Mouse (Mus musculus): ENCODE measurements at regions not wholly inside any gene's neighbourhood (a gene's known extent, or its start where the extent isn't known, plus 50 kb on each side); places are given as distances from the start of the nearest gene placed in this dataset.

GRCm38 (mm10) chr3:61294855-61295254 is 66.6 kb upstream of the Rap2b start:
- H3K9ac ChIP-seq (ENCODE audit: low read depth, low read length): no peak overlapping the region
- no peaks in the 10 kb centered on the region for H3K27me3 ChIP-seq (ENCODE audit: control insufficient read depth, insufficient read depth, low read length)
- no peak for ATAC-seq (ENCODE audit: low FRiP score, low TSS enrichment)
- H3K4me3 ChIP-seq (ENCODE audit: low read length): no peak overlapping the region
- no peaks in the 10 kb centered on the region for H3K9me3 ChIP-seq (ENCODE audit: control insufficient read depth, low read length)
- WGBS: 66% methylated on average over 6 of the region's 6 CpGs
- no peaks in the 10 kb centered on the region for H3K4me1 ChIP-seq (ENCODE audit: control insufficient read depth, insufficient read depth, low read length)
- H3K36me3 ChIP-seq (ENCODE audit: control insufficient read depth, insufficient read depth, low read length): no peaks in the 10 kb centered on the region
- H3K4me2 ChIP-seq (replicated peaks; ENCODE audit: low read depth, low read length): no peak overlapping the region
- H3K27ac ChIP-seq (ENCODE audit: low read depth, low read length): no peak overlapping the region

- ATAC-seq (ENCODE audit: low FRiP score, low TSS enrichment): no peak
- 54% methylated on average over 3 of the region's 3 CpGs for WGBS
- Histone ChIP-seq H3K4me3 (ENCODE audit: low read length) (no peak overlapping the region), H3K4me2 (replicated peaks; ENCODE audit: low read depth, low read length) (no peak overlapping the region), H3K27me3 (ENCODE audit: control insufficient read depth, insufficient read depth, low read length) (no peaks in the 10 kb centered on the region), H3K9me3 (ENCODE audit: control insufficient read depth, low read length) (no peaks in the 10 kb centered on the region), H3K4me1 (ENCODE audit: control insufficient read depth, insufficient read depth, low read length) (no peaks in the 10 kb centered on the region), H3K27ac (ENCODE audit: low read depth, low read length) (no peak overlapping the region), H3K36me3 (ENCODE audit: control insufficient read depth, insufficient read depth, low read length) (no peaks in the 10 kb centered on the region), H3K9ac (ENCODE audit: low read depth, low read length) (no peak overlapping the region)
These were observed 64.1 kb upstream of the Rap2b start for GRCm38 (mm10) chr3:61297290-61297689.

DNA sequence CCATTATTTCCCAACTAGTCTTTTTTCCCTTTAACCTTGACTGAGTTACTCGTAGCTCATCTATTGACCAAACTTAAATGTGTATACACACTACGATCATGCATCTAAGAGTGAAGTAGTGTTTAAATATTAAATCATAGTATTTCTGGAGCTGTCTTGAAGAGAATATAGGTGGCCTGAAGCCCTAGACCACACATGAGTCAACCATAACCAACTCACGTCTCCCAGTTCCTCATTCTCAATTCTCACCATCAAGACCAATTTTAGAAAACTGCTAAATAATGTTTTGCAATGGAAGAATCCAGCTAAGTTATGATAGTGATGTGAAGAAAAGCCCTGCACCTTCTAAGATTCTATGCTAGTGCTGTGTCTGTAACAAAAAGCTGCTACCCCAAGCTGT is 59.2 kb upstream of the Rap2b start:
- no peaks in the 10 kb centered on the region for H3K9me3 ChIP-seq (ENCODE audit: control insufficient read depth, low read length)
- H3K9ac ChIP-seq (ENCODE audit: low read depth, low read length): no peak overlapping the region
- no peak for ATAC-seq (ENCODE audit: low FRiP score, low TSS enrichment)
- no peak overlapping the region for H3K4me2 ChIP-seq (replicated peaks; ENCODE audit: low read depth, low read length)
- no peaks in the 10 kb centered on the region for H3K4me1 ChIP-seq (ENCODE audit: control insufficient read depth, insufficient read depth, low read length)
- H3K27me3 ChIP-seq (ENCODE audit: control insufficient read depth, insufficient read depth, low read length): no peaks in the 10 kb centered on the region
- no peak overlapping the region for H3K27ac ChIP-seq (ENCODE audit: low read depth, low read length)
- H3K36me3 ChIP-seq (ENCODE audit: control insufficient read depth, insufficient read depth, low read length): no peaks in the 10 kb centered on the region
- 92% methylated on average over 3 of the region's 3 CpGs for WGBS
- no peak overlapping the region for H3K4me3 ChIP-seq (ENCODE audit: low read length)

- H3K4me2 ChIP-seq (replicated peaks; ENCODE audit: low read depth, low read length): no peak overlapping the region
- ATAC-seq (ENCODE audit: low FRiP score, low TSS enrichment): no peak
- H3K27ac ChIP-seq (ENCODE audit: low read depth, low read length): no peak overlapping the region
- H3K4me1 ChIP-seq (ENCODE audit: control insufficient read depth, insufficient read depth, low read length): no peaks in the 10 kb centered on the region
- H3K36me3 ChIP-seq (ENCODE audit: control insufficient read depth, insufficient read depth, low read length): no peaks in the 10 kb centered on the region
- no peaks in the 10 kb centered on the region for H3K9me3 ChIP-seq (ENCODE audit: control insufficient read depth, low read length)
- no peak overlapping the region for H3K4me3 ChIP-seq (ENCODE audit: low read length)
- WGBS: 61% methylated on average over 3 of the region's 3 CpGs
- H3K9ac ChIP-seq (ENCODE audit: low read depth, low read length): no peak overlapping the region
- H3K27me3 ChIP-seq (ENCODE audit: control insufficient read depth, insufficient read depth, low read length): no peaks in the 10 kb centered on the region
These were observed 58.0 kb upstream of the Rap2b start for GRCm38 (mm10) chr3:61303485-61303884.

GRCm38 (mm10) chr3:61306306-61306705 is 55.1 kb upstream of the Rap2b start:
- Histone ChIP-seq H3K4me3 (ENCODE audit: low read length) (no peak overlapping the region), H3K9me3 (ENCODE audit: control insufficient read depth, low read length) (no peaks in the 10 kb centered on the region), H3K4me1 (ENCODE audit: control insufficient read depth, insufficient read depth, low read length) (no peaks in the 10 kb centered on the region), H3K9ac (ENCODE audit: low read depth, low read length) (no peak overlapping the region), H3K27ac (ENCODE audit: low read depth, low read length) (no peak overlapping the region), H3K27me3 (ENCODE audit: control insufficient read depth, insufficient read depth, low read length) (no peaks in the 10 kb centered on the region), H3K4me2 (replicated peaks; ENCODE audit: low read depth, low read length) (no peak overlapping the region), H3K36me3 (ENCODE audit: control insufficient read depth, insufficient read depth, low read length) (no peaks in the 10 kb centered on the region)
- no peak for ATAC-seq (ENCODE audit: low FRiP score, low TSS enrichment)
- 56% methylated on average over 2 of the region's 2 CpGs for WGBS

DNA sequence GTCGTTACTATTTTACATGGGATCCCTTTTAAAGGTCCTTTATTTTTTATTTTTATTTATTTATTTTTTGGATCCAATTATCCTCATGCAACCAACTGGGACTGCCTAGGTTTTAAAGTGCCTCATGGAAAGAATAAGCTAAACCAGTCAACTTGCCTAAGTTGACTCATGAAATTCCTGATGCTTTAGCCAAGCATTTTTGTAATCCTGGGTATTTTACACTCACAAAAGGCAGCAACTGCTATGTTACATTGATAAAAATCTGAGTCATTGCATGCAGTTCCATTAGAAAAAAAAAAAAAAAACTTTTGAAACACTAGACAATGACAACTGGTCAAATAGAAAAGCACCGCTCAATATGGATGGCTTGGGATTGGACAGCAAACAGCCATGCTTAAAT is 52.7 kb upstream of the Rap2b start:
- no peaks in the 10 kb centered on the region for H3K36me3 ChIP-seq (ENCODE audit: control insufficient read depth, insufficient read depth, low read length)
- H3K27ac ChIP-seq (ENCODE audit: low read depth, low read length): no peak overlapping the region
- H3K4me3 ChIP-seq (ENCODE audit: low read length): no peak overlapping the region
- H3K9ac ChIP-seq (ENCODE audit: low read depth, low read length): no peak overlapping the region
- H3K4me2 ChIP-seq (replicated peaks; ENCODE audit: low read depth, low read length): no peak overlapping the region
- H3K9me3 ChIP-seq (ENCODE audit: control insufficient read depth, low read length): no peaks in the 10 kb centered on the region
- WGBS: 89% methylated on average over 2 of the region's 2 CpGs
- no peaks in the 10 kb centered on the region for H3K27me3 ChIP-seq (ENCODE audit: control insufficient read depth, insufficient read depth, low read length)
- no peak for ATAC-seq (ENCODE audit: low FRiP score, low TSS enrichment)
- no peaks in the 10 kb centered on the region for H3K4me1 ChIP-seq (ENCODE audit: control insufficient read depth, insufficient read depth, low read length)

- ATAC-seq (ENCODE audit: low FRiP score, low TSS enrichment): no peak
These were observed 52.2 kb upstream of the Rap2b start for GRCm38 (mm10) chr3:61309197-61309596.

More at GRCm38 (mm10) chr3:61309197-61309596, 52.2 kb upstream of the Rap2b start:
- Histone ChIP-seq H3K4me3 (ENCODE audit: low read length) (no peak overlapping the region), H3K27me3 (ENCODE audit: control insufficient read depth, insufficient read depth, low read length) (no peaks in the 10 kb centered on the region), H3K4me2 (replicated peaks; ENCODE audit: low read depth, low read length) (no peak overlapping the region), H3K9ac (ENCODE audit: low read depth, low read length) (no peak overlapping the region), H3K9me3 (ENCODE audit: control insufficient read depth, low read length) (no peaks in the 10 kb centered on the region), H3K4me1 (ENCODE audit: control insufficient read depth, insufficient read depth, low read length) (no peaks in the 10 kb centered on the region), H3K36me3 (ENCODE audit: control insufficient read depth, insufficient read depth, low read length) (no peaks in the 10 kb centered on the region), H3K27ac (ENCODE audit: low read depth, low read length) (no peak overlapping the region)
- WGBS: 88% methylated on average over 1 of the region's 1 CpGs

All from kidney, embryonic 14.5 days (tissue).